Mouse (Mus musculus): ENCODE measurements at regions not wholly inside any gene's neighbourhood (a gene's known extent, or its start where the extent isn't known, plus 50 kb on each side); places are given as distances from the start of the nearest gene placed in this dataset.

GRCm38 (mm10) chr7:117771836-117772235, 344.2 kb downstream of the Rps15a start:
- no peak for TF ChIP-seq GATA1 (IDR thresholded peaks at IDR 0.05; ENCODE audit: low read length)
- TF ChIP-seq TAL1 (IDR thresholded peaks at IDR 0.05; ENCODE audit: low read length), result no peak
